Mouse (Mus musculus) activated CD4-positive, CD25-positive, alpha-beta regulatory T cell, adult 9 weeks (primary cell): ENCODE results near the gene Selenoo. TPM values are rescaled to one million over a fixed set of nuclear protein-coding genes. Genes with fewer than 3 reads are reported as not detected.

Experiments used
- polyA plus RNA-seq: library from polyadenylated mRNA; unstranded; fragments of 100-300 nt; shearing (Covaris generic); gene quantifications from one replicate; pipeline ENCODE4 v1.2.1, GENCODE M21; 2017

The Selenoo gene
- polyA plus RNA-seq: 4.5 TPM

DNA sequence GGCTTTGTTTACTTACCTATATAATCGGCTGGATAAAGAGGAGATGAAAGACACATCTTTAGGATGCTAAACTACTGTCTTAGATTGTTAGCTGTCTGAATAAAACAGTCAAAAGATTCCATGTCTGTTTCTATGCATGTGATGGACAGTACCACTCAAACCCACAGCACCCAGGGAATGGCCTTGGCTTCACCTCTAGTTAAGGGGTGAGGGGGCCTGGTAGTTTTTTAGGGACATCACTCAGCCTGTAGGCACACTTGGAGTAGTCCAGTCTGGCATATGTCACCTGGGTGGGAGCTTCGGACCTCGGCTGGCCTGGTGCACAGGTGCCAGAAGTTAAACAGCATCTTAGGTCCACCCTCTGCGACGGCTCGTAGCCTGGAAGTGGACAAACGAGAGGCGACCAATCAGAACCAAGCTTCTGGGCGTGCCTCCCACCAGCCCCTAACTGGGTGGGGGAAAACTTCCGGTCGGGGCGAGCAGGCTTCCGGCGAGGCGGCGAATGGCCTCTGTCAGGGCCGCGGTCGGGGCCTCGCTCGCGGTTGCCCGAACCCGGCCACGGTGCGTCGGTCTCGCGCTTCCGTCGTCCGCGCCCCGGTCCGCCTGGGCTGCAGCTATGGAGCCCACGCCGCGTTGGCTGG is at the start of gene Selenoo:
Gene Selenoo (plus strand): TSS at position 478 of the 641 bp plus-strand sequence.

DNA sequence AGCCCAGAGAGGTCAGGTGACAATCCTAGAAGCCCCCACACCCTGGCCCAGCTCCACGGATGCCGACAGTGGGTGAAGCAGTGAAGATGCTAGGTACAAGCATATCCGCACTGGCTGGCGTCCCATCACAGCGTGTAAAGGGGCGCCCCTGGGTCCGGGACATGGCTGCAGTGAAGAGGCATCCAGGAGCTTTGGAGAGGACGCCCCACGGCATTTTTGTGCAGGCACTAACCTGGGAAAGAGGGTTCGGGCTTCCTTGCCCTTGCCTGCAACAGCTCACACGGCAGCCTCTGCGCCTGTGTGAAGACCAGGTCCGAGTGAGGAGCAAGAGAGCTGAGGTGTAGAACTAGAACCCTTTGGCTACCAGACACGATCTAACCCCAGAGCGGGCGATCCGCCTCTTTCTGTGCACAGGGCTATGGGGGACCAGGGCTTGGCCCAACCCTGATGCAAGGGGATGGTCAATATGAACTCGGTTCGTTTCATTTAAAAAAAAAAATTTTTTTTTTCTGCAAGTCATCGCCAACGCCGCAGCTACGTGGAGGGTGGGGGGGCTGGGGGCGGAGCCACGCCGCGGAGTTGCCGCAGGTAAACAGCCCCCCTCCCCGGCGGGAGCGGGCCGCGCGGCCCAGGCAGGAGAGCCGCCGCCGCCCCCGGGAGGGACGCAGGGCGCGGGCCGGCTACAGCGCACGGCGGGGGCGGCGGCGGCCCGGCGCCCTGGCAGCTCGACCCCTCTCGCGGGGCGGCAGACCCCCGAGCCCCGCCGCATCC is 29.5 kb upstream of the Selenoo start, which contains the start of gene Panx2:
Gene Panx2 (plus strand): TSS at position 574 of the 771 bp plus-strand sequence.

DNA sequence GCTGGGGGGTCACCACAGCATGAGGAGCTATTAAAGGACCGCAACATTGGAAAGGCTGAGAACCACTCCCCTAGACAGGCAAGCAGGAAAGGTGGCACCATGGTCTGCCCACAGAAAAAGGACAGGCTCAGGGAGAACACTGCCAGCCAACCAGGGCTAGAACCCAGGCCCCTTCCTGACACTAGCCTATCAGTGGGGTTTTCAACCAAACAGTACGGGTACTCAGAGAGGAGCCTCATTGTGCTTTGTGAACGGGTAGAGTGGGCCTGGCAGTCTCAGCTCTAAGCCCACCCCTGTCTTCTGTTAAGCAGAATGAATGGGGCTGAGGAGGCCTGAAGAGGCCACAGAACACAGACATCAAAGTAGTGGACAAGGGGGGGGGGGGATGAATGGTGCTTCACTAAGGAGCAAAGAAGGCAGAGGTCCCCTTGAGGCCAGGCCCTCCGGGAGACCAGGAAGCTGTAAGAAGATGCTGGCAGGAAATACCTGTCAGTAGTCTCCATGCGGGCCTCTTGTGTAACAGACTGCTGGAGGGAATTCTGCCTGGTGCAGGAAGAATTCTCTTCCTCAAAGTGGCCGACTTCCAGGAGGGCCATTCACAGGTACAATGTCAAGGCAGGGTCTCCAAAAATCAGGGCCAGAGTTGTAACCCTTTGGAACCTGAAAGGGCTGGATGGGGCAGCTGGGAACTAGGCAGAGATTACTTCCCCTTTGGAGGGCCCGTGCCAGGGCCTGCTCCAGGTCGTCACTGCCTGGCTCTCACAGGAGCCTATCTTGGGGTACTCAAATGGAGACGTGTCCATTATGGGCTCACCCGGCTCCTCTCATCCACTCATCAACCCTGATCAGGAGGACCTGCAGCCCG is 14.0 kb upstream of the Selenoo start, which contains the start of gene Trabd:
Gene Trabd (plus strand): TSS at position 512 of the 865 bp plus-strand sequence.

DNA sequence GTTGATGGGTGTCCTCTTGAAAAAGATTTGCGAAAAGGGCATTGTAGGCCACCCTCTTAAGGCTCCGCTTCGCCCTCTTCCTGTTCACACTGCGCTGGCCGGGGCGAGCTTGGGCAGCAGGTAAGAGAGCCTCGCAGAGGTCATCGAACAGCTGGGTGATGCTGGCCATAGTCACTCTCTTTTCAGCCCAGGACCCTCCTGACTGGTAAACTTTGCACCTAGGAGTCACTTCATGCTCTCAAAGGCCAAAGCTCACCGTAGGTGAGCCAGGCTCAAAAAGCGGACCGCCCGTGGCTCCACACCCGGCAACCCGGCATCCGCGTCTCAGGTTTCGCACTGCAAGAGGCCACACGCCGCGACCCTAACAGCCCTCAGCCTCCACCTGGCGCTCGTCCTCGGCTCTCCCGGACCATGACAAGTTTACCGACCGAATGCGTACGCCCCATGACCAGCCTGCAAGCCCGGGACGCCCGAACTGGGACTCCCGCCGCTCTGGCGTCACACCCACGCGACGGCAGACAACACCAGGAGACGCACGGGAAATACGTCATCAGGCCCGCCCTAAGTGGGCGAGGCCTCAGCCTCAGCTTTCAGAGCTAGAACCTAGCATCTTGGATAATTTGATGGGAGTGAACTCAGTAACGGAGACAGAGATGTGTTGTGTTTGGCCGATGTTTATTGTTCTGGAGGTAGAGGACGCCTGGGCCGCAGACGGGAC is 33.9 kb downstream of the Selenoo start, which contains the start of gene Tubgcp6:
Gene Tubgcp6 (minus strand): TSS at position 464 of the 718 bp plus-strand sequence.

DNA sequence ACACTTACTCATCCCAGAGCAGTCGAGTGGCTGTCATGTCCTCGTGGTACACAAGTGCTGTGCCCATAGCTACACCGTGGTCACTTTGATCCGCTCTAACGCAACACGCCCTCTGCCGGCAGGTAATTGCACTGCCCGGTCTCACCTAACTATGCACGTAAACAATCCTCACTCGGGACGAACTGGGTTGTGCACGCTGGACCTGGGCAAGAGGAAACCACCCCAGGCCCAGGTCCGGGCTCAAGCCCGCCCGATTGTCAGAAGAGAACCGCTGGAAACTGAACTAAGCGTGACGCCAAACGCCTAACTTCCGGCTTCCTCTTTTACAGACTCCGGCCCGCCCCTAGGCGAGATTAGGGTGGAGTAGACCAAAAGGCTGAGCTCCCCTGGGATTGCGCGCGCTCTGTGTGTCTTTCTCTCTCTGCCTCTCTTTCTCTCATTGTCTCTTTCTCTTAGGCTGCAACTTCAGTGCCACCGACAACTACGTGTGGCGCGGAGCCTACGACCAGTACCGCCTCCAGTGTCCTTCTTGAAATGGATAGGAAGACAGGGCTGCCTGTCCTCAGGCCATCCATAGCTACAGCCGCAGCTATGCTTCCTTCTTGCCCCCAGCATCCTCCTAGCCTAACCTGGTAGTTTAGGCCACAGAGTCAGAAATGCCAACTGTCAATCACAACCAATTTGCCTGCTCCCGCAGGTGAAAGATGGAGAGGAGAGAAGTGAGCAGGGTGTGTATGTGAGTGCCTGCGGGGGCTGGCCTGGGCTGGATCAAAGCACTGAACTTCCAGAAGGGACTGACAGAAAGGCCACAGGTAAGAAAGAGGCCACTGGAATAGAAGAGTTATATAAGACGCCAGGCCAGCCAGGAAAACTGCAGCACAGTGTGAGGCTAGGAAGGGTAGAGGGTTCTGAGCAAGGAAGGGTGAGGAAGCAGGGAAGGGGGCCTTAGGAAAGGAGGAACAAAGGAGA is 39.8 kb downstream of the Selenoo start, which contains the start of gene Hdac10:
Gene Hdac10 (minus strand): TSS at position 319 of the 969 bp plus-strand sequence.

DNA sequence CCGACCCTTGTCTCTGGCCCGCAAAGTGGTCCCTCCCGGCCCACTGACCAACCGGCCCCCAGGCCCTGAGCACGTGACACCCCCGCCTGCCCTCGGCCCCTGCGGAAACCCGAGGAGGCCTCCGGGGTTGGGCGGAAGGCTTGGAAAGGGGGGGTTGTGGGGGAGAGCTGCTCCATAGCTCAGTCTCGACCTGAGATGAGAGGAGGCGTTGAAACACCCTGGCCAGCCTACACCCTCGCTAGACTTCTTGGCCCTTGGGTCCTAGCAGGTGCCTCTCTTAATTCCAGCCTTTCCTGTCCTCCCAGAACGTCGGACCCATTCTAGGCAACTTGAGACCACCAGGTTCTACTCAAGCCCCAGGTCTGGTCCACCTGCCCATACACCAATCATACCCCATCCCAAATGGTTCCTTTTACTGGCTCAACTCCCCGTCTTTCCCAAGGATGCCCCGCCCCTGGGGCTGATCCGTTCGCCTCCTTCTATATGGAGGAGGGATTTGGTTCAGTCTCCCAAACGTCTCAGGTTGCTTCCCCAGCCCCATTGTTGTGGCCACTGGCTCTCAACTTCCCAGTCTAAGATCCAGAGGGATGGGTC is 51.9 kb downstream of the Selenoo start, which contains the start of gene Mapk12:
Gene Mapk12 (minus strand): TSS at position 45 of the 594 bp plus-strand sequence.

DNA sequence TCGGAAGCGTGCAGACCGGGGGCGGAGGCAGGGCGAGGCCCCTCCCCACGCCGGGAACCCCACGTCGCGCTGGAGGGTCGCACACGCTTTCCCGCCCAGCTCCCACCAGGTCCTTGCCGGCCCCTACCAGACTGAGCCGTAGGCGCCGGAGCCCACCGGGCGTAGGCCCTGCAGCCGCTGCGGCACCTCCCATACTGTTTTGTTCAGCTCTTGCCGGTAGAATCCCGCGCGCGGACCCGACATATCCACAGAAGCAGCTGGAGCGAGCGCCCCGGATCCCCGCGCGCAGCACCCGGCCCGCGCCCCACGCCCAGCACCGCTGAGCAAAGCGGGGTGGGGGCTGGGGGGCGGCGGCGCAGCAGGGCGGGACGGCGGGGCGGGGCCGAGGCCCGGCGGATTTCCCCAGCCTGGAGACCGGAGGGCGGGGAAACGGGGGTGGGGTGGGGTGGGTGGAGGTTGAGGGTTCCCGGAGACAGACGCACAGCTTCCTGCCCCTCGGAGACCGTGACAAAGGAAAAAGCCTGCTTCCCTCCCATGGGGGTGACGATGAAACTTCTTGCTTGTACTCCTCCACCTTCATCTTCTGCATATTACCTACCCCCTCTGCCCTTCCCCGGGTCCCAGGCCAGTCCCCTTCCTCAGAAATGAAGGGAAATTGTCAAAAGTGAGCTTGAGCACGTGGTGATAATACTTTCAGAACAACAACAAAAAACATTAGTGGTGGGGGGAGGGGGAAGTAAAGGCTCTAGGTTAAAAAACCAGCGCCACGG is 60.6 kb downstream of the Selenoo start, which contains the start of gene Mapk11:
Gene Mapk11 (minus strand): TSS at position 358 of the 770 bp plus-strand sequence.

Other genes with a start within 250 kb of the Selenoo start
- gene Pim3, start 226.9 kb upstream of the Selenoo start, polyA plus RNA-seq: 3.9 TPM
- gene Ttll8, start 134.7 kb upstream of the Selenoo start, polyA plus RNA-seq: not detected
- not detected for gene Mlc1, start 110.1 kb upstream of the Selenoo start, polyA plus RNA-seq
- gene Mov10l1, start 106.2 kb upstream of the Selenoo start, polyA plus RNA-seq: not detected
- gene Panx2, start 29.4 kb upstream of the Selenoo start, polyA plus RNA-seq: 0.37 TPM
- gene Trabd, start 14.0 kb upstream of the Selenoo start, polyA plus RNA-seq: 61.9 TPM
- 31.5 TPM for gene Tubgcp6, start 34.0 kb downstream of the Selenoo start, polyA plus RNA-seq
- 73.7 TPM for gene Hdac10, start 39.6 kb downstream of the Selenoo start, polyA plus RNA-seq
- 6.7 TPM for gene Mapk12, start 51.6 kb downstream of the Selenoo start, polyA plus RNA-seq
- 55.5 TPM for gene Mapk11, start 60.5 kb downstream of the Selenoo start, polyA plus RNA-seq
- gene Plxnb2, start 91.7 kb downstream of the Selenoo start, polyA plus RNA-seq: 4.5 TPM
- 38.5 TPM for gene Dennd6b, start 107.4 kb downstream of the Selenoo start, polyA plus RNA-seq
- gene Ppp6r2, start 122.5 kb downstream of the Selenoo start, polyA plus RNA-seq: 5.7 TPM
- 68.5 TPM for gene Sbf1, start 226.2 kb downstream of the Selenoo start, polyA plus RNA-seq
- not detected for gene Adm2, start 233.6 kb downstream of the Selenoo start, polyA plus RNA-seq
- not detected for gene Miox, start 245.3 kb downstream of the Selenoo start, polyA plus RNA-seq